Mouse (Mus musculus): ENCODE measurements around the gene Ncapd2. TPM values are rescaled to one million over a fixed set of nuclear protein-coding genes. Genes with fewer than 3 reads are reported as not detected.

Gene Ncapd2
- polyA plus RNA-seq, 1 experiment: 34.7 TPM

- no peak overlapping the region for H3K4me2 ChIP-seq (ENCODE audit: low read depth)
- TF ChIP-seq SRF (IDR thresholded peaks at IDR 0.05; ENCODE audit: control insufficient read depth, insufficient read length, low read depth) (no peak), MYOD1 (IDR thresholded peaks at IDR 0.05; ENCODE audit: control insufficient read depth in 1 of 3, insufficient read length in 2 of 3, low read depth in 2 of 3) (no peak), CEBPB (IDR thresholded peaks at IDR 0.05; ENCODE audit: insufficient read depth, poor library complexity, severe bottlenecking) (no peak)
These were observed 25.4 kb upstream of the Ncapd2 start for GRCm38 (mm10) chr6:125216898-125217297.

GRCm38 (mm10) chr6:125215148-125215954 lies 23.9 kb upstream of the Ncapd2 start, which contains the start of gene Vamp1:
Gene Vamp1 (plus strand): TSS chr6:125215551.
- H3K4me3 ChIP-seq: peak within 1 kb of the TSS; percentile 35
- H3K27me3 ChIP-seq (ENCODE audit: control insufficient read depth, insufficient read depth, insufficient read length): peaks cover 9% of the 10 kb centered on the region
- H3ac ChIP-seq (ENCODE audit: control insufficient read depth, insufficient read length): peak within 1 kb of the TSS; percentile 7
- peak within 1 kb of the TSS; percentile 94 for H3K4me2 ChIP-seq (ENCODE audit: low read depth)
- TF ChIP-seq POLR2AphosphoS2 (IDR thresholded peaks at IDR 0.05; ENCODE audit: insufficient read length, low read depth) (peak; percentile 86), MYOD1 (IDR thresholded peaks at IDR 0.05; ENCODE audit: control insufficient read depth in 1 of 3, insufficient read length in 2 of 3, low read depth in 2 of 3) (peak in 2 of 3 experiments; percentile 21 to 61), SRF (IDR thresholded peaks at IDR 0.05; ENCODE audit: control insufficient read depth, insufficient read length, low read depth) (peak; percentile 6), MYOG (IDR thresholded peaks at IDR 0.05; ENCODE audit: control insufficient read depth in 1 of 3, insufficient read depth in 1 of 3, insufficient read length in 2 of 3, low read depth in 2 of 3) (peak in 2 of 3 experiments; percentile 47 to 64), TCF3 (IDR thresholded peaks at IDR 0.05; ENCODE audit: insufficient read length, low read depth) (no peak), USF1 (IDR thresholded peaks at IDR 0.05; ENCODE audit: low read depth) (no peak), CEBPB (IDR thresholded peaks at IDR 0.05; ENCODE audit: insufficient read depth, poor library complexity, severe bottlenecking) (no peak), REST (IDR thresholded peaks at IDR 0.05; ENCODE audit: insufficient read depth, insufficient read length) (peak; percentile 26), TCF12 (IDR thresholded peaks at IDR 0.05; ENCODE audit: insufficient read depth, poor library complexity, severe bottlenecking) (no peak), MAX (IDR thresholded peaks at IDR 0.05; ENCODE audit: low read depth) (no peak), POLR2A (IDR thresholded peaks at IDR 0.05; ENCODE audit: insufficient read length, low read depth) (peak; percentile 90), E2F4 (IDR thresholded peaks at IDR 0.05; ENCODE audit: insufficient read depth) (no peak)
- H3K36me3 ChIP-seq (ENCODE audit: control insufficient read depth, insufficient read depth): no peaks in the 10 kb centered on the region
- H3K79me2 ChIP-seq (ENCODE audit: control insufficient read depth, insufficient read depth): no peaks in the 10 kb centered on the region

More at GRCm38 (mm10) chr6:125216898-125217297, 25.4 kb upstream of the Ncapd2 start:
- no peaks in the 10 kb centered on the region for H3K79me2 ChIP-seq (ENCODE audit: control insufficient read depth, insufficient read depth)
- H3K27me3 ChIP-seq (ENCODE audit: control insufficient read depth, insufficient read depth, insufficient read length): peaks cover 5% of the 10 kb centered on the region
- H3K36me3 ChIP-seq (ENCODE audit: control insufficient read depth, insufficient read depth): no peaks in the 10 kb centered on the region
- no peak overlapping the region for H3ac ChIP-seq (ENCODE audit: control insufficient read depth, insufficient read length)
- H3K4me3 ChIP-seq: no peak overlapping the region

- no peak overlapping the region for H3K4me2 ChIP-seq (ENCODE audit: low read depth)
- H3ac ChIP-seq (ENCODE audit: control insufficient read depth, insufficient read length): no peak overlapping the region
- no peak for TF ChIP-seq MYOG (IDR thresholded peaks at IDR 0.05; ENCODE audit: control insufficient read depth in 1 of 3, insufficient read depth in 1 of 3, insufficient read length in 2 of 3, low read depth in 2 of 3)
- no peak for TF ChIP-seq MAX (IDR thresholded peaks at IDR 0.05; ENCODE audit: low read depth)
- no peak for TF ChIP-seq E2F4 (IDR thresholded peaks at IDR 0.05; ENCODE audit: insufficient read depth)
- no peak for TF ChIP-seq TCF3 (IDR thresholded peaks at IDR 0.05; ENCODE audit: insufficient read length, low read depth)
- no peak for TF ChIP-seq REST (IDR thresholded peaks at IDR 0.05; ENCODE audit: insufficient read depth, insufficient read length)
- H3K79me2 ChIP-seq (ENCODE audit: control insufficient read depth, insufficient read depth): no peaks in the 10 kb centered on the region
- peaks cover 9% of the 10 kb centered on the region for H3K27me3 ChIP-seq (ENCODE audit: control insufficient read depth, insufficient read depth, insufficient read length)
- no peaks in the 10 kb centered on the region for H3K36me3 ChIP-seq (ENCODE audit: control insufficient read depth, insufficient read depth)
- H3K4me3 ChIP-seq: no peak overlapping the region
These were observed 22.2 kb upstream of the Ncapd2 start for GRCm38 (mm10) chr6:125213715-125214114.

GRCm38 (mm10) chr6:125213129-125213528 lies 21.6 kb upstream of the Ncapd2 start:
- Histone ChIP-seq H3K4me3 (no peak overlapping the region), H3K79me2 (ENCODE audit: control insufficient read depth, insufficient read depth) (no peaks in the 10 kb centered on the region), H3K4me2 (ENCODE audit: low read depth) (no peak overlapping the region), H3K36me3 (ENCODE audit: control insufficient read depth, insufficient read depth) (no peaks in the 10 kb centered on the region), H3ac (ENCODE audit: control insufficient read depth, insufficient read length) (no peak overlapping the region), H3K27me3 (ENCODE audit: control insufficient read depth, insufficient read depth, insufficient read length) (peaks cover 9% of the 10 kb centered on the region)
- TF ChIP-seq CEBPB (IDR thresholded peaks at IDR 0.05; ENCODE audit: insufficient read depth, poor library complexity, severe bottlenecking) (no peak), MAX (IDR thresholded peaks at IDR 0.05; ENCODE audit: low read depth) (no peak), SRF (IDR thresholded peaks at IDR 0.05; ENCODE audit: control insufficient read depth, insufficient read length, low read depth) (no peak), MYOG (IDR thresholded peaks at IDR 0.05; ENCODE audit: control insufficient read depth in 1 of 3, insufficient read depth in 1 of 3, insufficient read length in 2 of 3, low read depth in 2 of 3) (no peak), POLR2AphosphoS2 (IDR thresholded peaks at IDR 0.05; ENCODE audit: insufficient read length, low read depth) (no peak), MYOD1 (IDR thresholded peaks at IDR 0.05; ENCODE audit: control insufficient read depth in 1 of 3, insufficient read length in 2 of 3, low read depth in 2 of 3) (no peak)

GRCm38 (mm10) chr6:125212621-125213020 lies 21.1 kb upstream of the Ncapd2 start:
- H3K27me3 ChIP-seq (ENCODE audit: control insufficient read depth, insufficient read depth, insufficient read length): peaks cover 9% of the 10 kb centered on the region
- no peaks in the 10 kb centered on the region for H3K36me3 ChIP-seq (ENCODE audit: control insufficient read depth, insufficient read depth)
- H3K79me2 ChIP-seq (ENCODE audit: control insufficient read depth, insufficient read depth): no peaks in the 10 kb centered on the region
- H3ac ChIP-seq (ENCODE audit: control insufficient read depth, insufficient read length): no peak overlapping the region
- no peak overlapping the region for H3K4me3 ChIP-seq
- H3K4me2 ChIP-seq (ENCODE audit: low read depth): no peak overlapping the region
- TF ChIP-seq TCF12 (IDR thresholded peaks at IDR 0.05; ENCODE audit: insufficient read depth, poor library complexity, severe bottlenecking) (no peak), TCF3 (IDR thresholded peaks at IDR 0.05; ENCODE audit: insufficient read length, low read depth) (no peak), POLR2AphosphoS2 (IDR thresholded peaks at IDR 0.05; ENCODE audit: insufficient read length, low read depth) (no peak), CEBPB (IDR thresholded peaks at IDR 0.05; ENCODE audit: insufficient read depth, poor library complexity, severe bottlenecking) (no peak), MYOG (IDR thresholded peaks at IDR 0.05; ENCODE audit: control insufficient read depth in 1 of 3, insufficient read depth in 1 of 3, insufficient read length in 2 of 3, low read depth in 2 of 3) (no peak), MAX (IDR thresholded peaks at IDR 0.05; ENCODE audit: low read depth) (no peak), SRF (IDR thresholded peaks at IDR 0.05; ENCODE audit: control insufficient read depth, insufficient read length, low read depth) (no peak), USF1 (IDR thresholded peaks at IDR 0.05; ENCODE audit: low read depth) (no peak), MYOD1 (IDR thresholded peaks at IDR 0.05; ENCODE audit: control insufficient read depth in 1 of 3, insufficient read length in 2 of 3, low read depth in 2 of 3) (no peak), E2F4 (IDR thresholded peaks at IDR 0.05; ENCODE audit: insufficient read depth) (no peak), REST (IDR thresholded peaks at IDR 0.05; ENCODE audit: insufficient read depth, insufficient read length) (no peak), POLR2A (IDR thresholded peaks at IDR 0.05; ENCODE audit: insufficient read length, low read depth) (no peak)
